Mouse (Mus musculus) liver, adult 2 months (tissue): ENCODE measurements around the gene Ccdc34.

ENCODE experiments used
- CTCF ChIP-seq: fragments of 200-500 bp; IDR thresholded peaks from 2 replicates; pipeline ENCODE4 v1.5.1; 2011; ENCODE audit warnings: low read depth, low read length, control low read depth
- POLR2A ChIP-seq: fragments of 200-500 bp; IDR thresholded peaks from 2 replicates; pipeline ENCODE4 v1.6.1; 2011; ENCODE audit warnings: low read length, control low read depth; ENCODE audit not compliant: insufficient read depth; ENCODE audit errors: extremely low read depth

DNA sequence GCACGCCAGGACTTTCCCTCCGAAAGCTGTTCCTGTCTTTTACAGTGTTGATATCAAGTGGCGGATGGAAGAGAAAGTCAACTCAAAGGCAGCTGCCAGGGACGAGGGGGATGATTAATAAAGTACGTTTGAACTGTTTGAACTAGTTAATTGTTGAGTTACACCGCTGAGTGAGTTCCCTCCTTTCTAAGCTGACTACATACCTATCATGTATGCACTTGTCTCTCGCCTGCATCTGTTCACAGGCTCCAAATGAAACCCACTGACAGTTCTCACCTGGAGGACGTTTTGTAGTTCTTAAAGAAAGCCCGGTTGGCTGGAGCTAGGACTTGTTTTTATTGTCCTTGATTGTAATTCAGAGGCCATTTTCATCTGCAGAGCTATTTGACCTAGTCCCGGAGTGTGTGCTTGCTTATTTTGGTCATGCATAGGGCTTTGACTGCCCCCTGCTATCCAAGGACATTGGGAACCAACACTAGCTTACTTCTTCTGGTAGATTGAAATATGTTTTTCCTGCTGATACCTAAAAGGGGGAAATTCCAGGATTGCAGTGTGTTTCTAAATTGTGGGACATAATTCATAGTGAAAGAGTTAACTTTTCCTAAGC is 47.6 kb upstream of the Ccdc34 start:
- TF ChIP-seq CTCF (no peak), POLR2A (no peak)
